Mouse (Mus musculus) ES-E14 (cell line): ENCODE measurements around the gene Col1a2. TPM values are rescaled to one million over a fixed set of nuclear protein-coding genes. Genes with fewer than 3 reads are reported as not detected.

Experiments used
- DNase-seq: peaks from one replicate; pipeline ENCODE4 v3.0.0-alpha.2; 2013; ENCODE audit warnings: low read depth, low spot score
- H3K27ac ChIP-seq: 2 replicates; pipeline ENCODE4 v1.5.1; 2012; ENCODE audit warnings: low read depth, mild to moderate bottlenecking, low read length, moderate library complexity, mixed read lengths; ENCODE audit not compliant: poor library complexity, insufficient read depth, severe bottlenecking
- H3K36me3 ChIP-seq: 2 replicates; pipeline ENCODE4 v1.6.1; 2012; ENCODE audit warnings: mild to moderate bottlenecking, low read length, moderate library complexity, mixed read lengths; ENCODE audit not compliant: control insufficient read depth, poor library complexity, insufficient read depth, severe bottlenecking
- H3K4me1 ChIP-seq, 2 experiments: fragments of 150-350 bp in 1 of 2; sonication (generic) in 1 of 2; 2 replicates each; pipeline ENCODE4 v1.6.1; 2012; ENCODE audit warnings: low read length in 2 of 2, mild to moderate bottlenecking in 1 of 2, mixed read lengths in 1 of 2; ENCODE audit not compliant: control insufficient read depth in 2 of 2, insufficient read depth in 2 of 2, poor library complexity in 1 of 2
- H3K4me3 ChIP-seq, 2 experiments: fragments of 150-350 bp in 1 of 2; sonication (generic) in 1 of 2; 2 replicates each; pipeline ENCODE4 v1.5.1; 2012; ENCODE audit warnings: low read length in 2 of 2, low read depth in 1 of 2, mild to moderate bottlenecking in 1 of 2, mixed read lengths in 1 of 2; ENCODE audit not compliant: insufficient read depth in 1 of 2, poor library complexity in 1 of 2, severe bottlenecking in 1 of 2
- H3K9ac ChIP-seq: 2 replicates; pipeline ENCODE4 v1.6.1; 2012; ENCODE audit warnings: low read depth, mild to moderate bottlenecking, low read length, mixed read lengths; ENCODE audit not compliant: poor library complexity, insufficient read depth, severe bottlenecking
- H3K9me3 ChIP-seq: fragments of 150-350 bp; sonication (generic); 2 replicates; pipeline ENCODE4 v1.6.1; 2012; ENCODE audit warnings: low read depth, mild to moderate bottlenecking, low read length; ENCODE audit not compliant: control insufficient read depth, insufficient read depth
- CHD2 ChIP-seq: IDR thresholded peaks from 2 replicates; pipeline ENCODE4 v1.6.1; 2014; ENCODE audit warnings: mild to moderate bottlenecking, low read depth, low read length, inconsistent platforms
- HCFC1 ChIP-seq: IDR thresholded peaks from 2 replicates; pipeline ENCODE4 v1.6.1; 2012; ENCODE audit warnings: low read length, inconsistent platforms, borderline replicate concordance; ENCODE audit not compliant: insufficient read depth
- MAFK ChIP-seq: IDR thresholded peaks from 2 replicates; pipeline ENCODE4 v1.6.1; 2014; ENCODE audit warnings: mild to moderate bottlenecking, low read depth, low read length, inconsistent platforms; ENCODE audit not compliant: insufficient read depth
- ZC3H11A ChIP-seq: IDR thresholded peaks from 2 replicates; pipeline ENCODE4 v1.6.1; 2012; ENCODE audit warnings: low read depth, mild to moderate bottlenecking, inconsistent platforms, low read length, borderline replicate concordance
- ZNF384 ChIP-seq: IDR thresholded peaks from 2 replicates; pipeline ENCODE4 v1.6.1; 2012; ENCODE audit warnings: low read depth, low read length, inconsistent platforms
- in situ Hi-C, 2 experiments: fragments of 600-800 bp; cut with MboI; formaldehyde crosslinking; loops; one replicate each; pipeline ENCODE4 v1.15.1; 2025; ENCODE audit warnings: low sequenced_read_pairs in 2 of 2, inconsistent platforms in 1 of 2; ENCODE audit not compliant: unreplicated experiment in 2 of 2
- total RNA-seq: library from RNA; depleted of rRNA; stranded (reverse); fragments of 300-350 nt; gene quantifications from 2 replicates; pipeline ENCODE4 v1.2.3, GENCODE M21; 2012

The Col1a2 gene
- total RNA-seq, 1 experiment, result 52.3 TPM

DNA sequence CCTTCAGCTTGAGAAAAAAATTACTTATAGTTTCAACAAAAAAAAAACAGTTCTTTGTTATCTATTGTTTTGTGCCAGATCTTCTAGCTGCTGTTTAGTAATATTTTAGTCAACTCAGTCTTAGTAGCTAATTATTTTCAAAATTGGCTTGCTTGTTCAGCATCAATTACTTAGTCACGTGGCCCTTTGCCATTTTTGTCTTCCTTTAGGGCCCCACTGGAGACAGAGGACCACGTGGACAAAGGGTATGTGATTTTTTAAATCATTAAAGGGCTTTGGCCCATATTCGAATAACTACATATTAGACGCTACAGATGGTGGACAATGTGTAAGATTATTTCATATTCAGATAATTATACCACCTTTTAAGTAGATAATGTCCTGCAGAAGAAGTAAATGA lies 4.8 kb downstream of the Col1a2 start:
- H3K4me1 ChIP-seq, result no peaks in the 10 kb centered on the region
- no peak overlapping the region for H3K27ac ChIP-seq
- no peaks in the 10 kb centered on the region for H3K36me3 ChIP-seq
- no peak overlapping the region for H3K4me3 ChIP-seq
- TF ChIP-seq HCFC1, result no peak
- no peak for TF ChIP-seq ZNF384
- TF ChIP-seq MAFK, result no peak
- TF ChIP-seq CHD2, result no peak
- TF ChIP-seq ZC3H11A, result no peak
- in situ Hi-C loops, result no loop called here
- H3K9ac ChIP-seq, result no peak overlapping the region
- no peaks in the 10 kb centered on the region for H3K9me3 ChIP-seq
- no peak for DNase-seq

DNA sequence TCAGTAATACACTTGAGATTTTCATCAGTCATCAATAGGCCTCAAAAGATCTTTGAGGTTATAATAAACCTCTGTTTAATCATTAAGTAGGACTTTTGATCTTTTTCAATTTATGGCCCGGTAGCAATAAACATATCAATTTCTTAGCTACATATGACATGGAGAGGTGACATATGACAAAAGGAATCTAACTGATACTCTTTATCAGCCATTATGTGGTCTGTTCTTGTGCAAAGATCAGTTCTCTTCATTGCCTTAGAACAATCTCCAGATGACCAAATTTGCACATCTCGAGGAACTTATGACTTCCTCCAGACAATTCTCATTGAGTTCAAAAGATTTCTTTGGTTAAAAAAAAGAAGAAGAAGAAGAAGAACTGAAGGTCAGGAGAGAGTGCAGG lies 10.1 kb downstream of the Col1a2 start:
- no peak for TF ChIP-seq CHD2
- TF ChIP-seq ZC3H11A, result no peak
- TF ChIP-seq HCFC1, result no peak
- TF ChIP-seq MAFK, result no peak
- TF ChIP-seq ZNF384, result no peak
- H3K36me3 ChIP-seq, result no peaks in the 10 kb centered on the region
- H3K9me3 ChIP-seq, result no peaks in the 10 kb centered on the region
- in situ Hi-C loops, result no loop called here
- H3K4me1 ChIP-seq, result no peaks in the 10 kb centered on the region
- H3K27ac ChIP-seq, result no peak overlapping the region
- H3K4me3 ChIP-seq, result no peak overlapping the region
- no peak for DNase-seq
- no peak overlapping the region for H3K9ac ChIP-seq

DNA sequence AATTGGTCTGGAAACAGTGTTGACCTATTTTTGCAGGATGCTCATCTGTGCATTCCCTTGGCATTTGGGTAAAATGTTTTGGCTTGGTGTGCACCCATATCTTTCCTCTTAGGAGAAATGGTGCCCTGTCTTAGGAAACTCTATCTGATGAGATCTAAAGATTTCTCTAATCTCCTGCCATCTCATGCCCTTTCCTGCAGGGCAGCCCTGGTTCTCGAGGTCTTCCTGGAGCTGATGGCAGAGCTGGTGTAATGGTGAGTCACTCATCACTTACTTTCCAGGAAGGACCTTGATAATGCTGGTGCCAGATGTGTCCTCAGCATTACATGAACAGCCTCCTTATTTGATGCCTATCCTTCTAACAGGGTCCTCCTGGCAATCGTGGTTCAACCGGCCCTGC lies 16.4 kb downstream of the Col1a2 start:
- H3K36me3 ChIP-seq, result no peaks in the 10 kb centered on the region

DNA sequence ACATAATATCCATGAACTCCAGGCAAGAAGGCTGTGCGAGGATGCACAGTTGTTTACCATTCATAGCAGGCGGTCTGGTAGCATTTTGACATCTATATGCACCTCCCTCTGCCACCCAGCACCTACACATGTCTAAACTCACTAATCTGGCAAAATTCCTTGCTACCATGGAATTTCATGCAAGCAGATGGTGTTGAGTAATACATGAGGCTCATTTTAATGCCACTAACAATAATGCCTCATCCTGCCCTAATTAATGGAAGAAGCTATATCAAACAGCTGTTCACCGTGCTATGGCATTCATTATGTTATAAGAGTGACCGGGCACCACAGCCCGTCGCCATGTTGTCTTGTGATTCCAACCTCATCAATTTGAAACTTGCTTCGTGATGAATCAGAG lies 23.8 kb downstream of the Col1a2 start:
- in situ Hi-C loops, result no loop called here
- Histone ChIP-seq H3K36me3 (no peaks in the 10 kb centered on the region), H3K9ac (no peak overlapping the region), H3K9me3 (no peaks in the 10 kb centered on the region), H3K4me1 (no peaks in the 10 kb centered on the region), H3K4me3 (no peak overlapping the region), H3K27ac (no peak overlapping the region)
- TF ChIP-seq CHD2, result no peak
- no peak for TF ChIP-seq ZNF384
- TF ChIP-seq HCFC1, result no peak
- no peak for TF ChIP-seq MAFK
- no peak for TF ChIP-seq ZC3H11A
- no peak for DNase-seq

More for the DNA sequence above, 16.4 kb downstream of the Col1a2 start:
- H3K27ac ChIP-seq, result no peak overlapping the region
- H3K4me1 ChIP-seq, result no peaks in the 10 kb centered on the region
- TF ChIP-seq ZC3H11A (no peak), HCFC1 (no peak), MAFK (no peak), CHD2 (no peak), ZNF384 (no peak)
- no peaks in the 10 kb centered on the region for H3K9me3 ChIP-seq
- DNase-seq, result no peak
- no peak overlapping the region for H3K9ac ChIP-seq
- in situ Hi-C loops, result no loop called here
- H3K4me3 ChIP-seq, result no peak overlapping the region

DNA sequence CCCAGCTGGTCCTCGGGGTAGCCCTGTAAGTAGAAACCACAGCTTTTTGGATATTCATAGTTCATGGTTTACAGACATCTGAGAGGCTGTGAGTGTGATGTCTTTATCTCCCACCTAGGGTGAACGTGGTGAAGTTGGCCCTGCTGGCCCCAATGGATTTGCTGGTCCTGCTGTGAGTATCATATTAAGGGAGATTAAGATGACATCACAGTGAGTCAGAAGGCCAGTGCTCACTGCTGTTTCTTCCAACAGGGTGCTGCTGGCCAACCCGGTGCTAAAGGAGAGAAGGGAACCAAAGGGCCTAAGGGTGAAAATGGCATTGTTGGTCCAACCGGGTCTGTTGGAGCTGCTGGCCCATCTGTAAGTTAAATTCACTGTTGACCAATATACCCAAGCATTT lies 26.4 kb downstream of the Col1a2 start:
- H3K36me3 ChIP-seq, result no peaks in the 10 kb centered on the region
- H3K9ac ChIP-seq, result no peak overlapping the region
- no peaks in the 10 kb centered on the region for H3K4me1 ChIP-seq
- no peaks in the 10 kb centered on the region for H3K9me3 ChIP-seq
- H3K27ac ChIP-seq, result no peak overlapping the region
- TF ChIP-seq ZNF384 (no peak), ZC3H11A (no peak), MAFK (no peak), CHD2 (no peak), HCFC1 (no peak)
- no peak overlapping the region for H3K4me3 ChIP-seq
- in situ Hi-C loops, result no loop called here
- no peak for DNase-seq
